Mouse (Mus musculus) adrenal gland, postnatal 14 days (tissue): ENCODE data around the gene Olfr2. TPM values are rescaled to one million over a fixed set of nuclear protein-coding genes. Genes with fewer than 3 reads are reported as not detected.
"Not testable (repeated sequence)": the region's sequence is repeated elsewhere in the genome, so short reads cannot be mapped to it uniquely, and the experiment has no call there.

Experiments
- DNase-seq: peaks from one replicate; pipeline ENCODE4 v3.0.0; 2021; ENCODE audit warnings: mixed read lengths
- long read RNA-seq, 2 experiments: library from polyadenylated mRNA; stranded (forward); transcript quantifications; one replicate each; pipeline ENCODE4 v2.0.0; 2021
- total RNA-seq: library from RNA; stranded (reverse); gene quantifications from 2 replicates; pipeline ENCODE4 v1.2.3, GENCODE M21; 2021

Olfr2 gene
- not detected in 2 replicates for total RNA-seq
- long read RNA-seq, experiment 1: 0 reads
- long read RNA-seq, experiment 2: 0 reads

- DNase-seq: no peak
Measured at GRCm38 (mm10) chr7:107005972-107006371, at the start of gene Olfr2. Gene Olfr2, minus strand, starts transcription at chr7:107006072.

- no peak for DNase-seq
Measured at GRCm38 (mm10) chr7:107047578-107047977, 41.7 kb upstream of the Olfr2 start.

GRCm38 (mm10) chr7:107045833-107046232, 40.0 kb upstream of the Olfr2 start:
- DNase-seq: peak; percentile 20

- no peak for DNase-seq
Measured at GRCm38 (mm10) chr7:107044407-107044806, 38.5 kb upstream of the Olfr2 start.

GRCm38 (mm10) chr7:107043136-107043535, 37.3 kb upstream of the Olfr2 start:
- no peak for DNase-seq

- DNase-seq: no peak
Measured at GRCm38 (mm10) chr7:107039934-107040563, 34.2 kb upstream of the Olfr2 start.

- no peak for DNase-seq
Measured at GRCm38 (mm10) chr7:107030874-107031273, 25.0 kb upstream of the Olfr2 start, which contains the start of gene Olfr713. Gene Olfr713, plus strand, starts transcription at chr7:107031174.

GRCm38 (mm10) chr7:107004169-107004568, 1.7 kb downstream of the Olfr2 start:
- no peak for DNase-seq

GRCm38 (mm10) chr7:107000798-107001197, 5.1 kb downstream of the Olfr2 start:
- DNase-seq: no peak

GRCm38 (mm10) chr7:106985236-106985635, 20.6 kb downstream of the Olfr2 start:
- no peak for DNase-seq

- no peak for DNase-seq
Measured at GRCm38 (mm10) chr7:106975353-106975752, 30.5 kb downstream of the Olfr2 start, which contains the start of gene Olfr711. Gene Olfr711, minus strand, starts transcription at chr7:106975453.

- DNase-seq: not testable (repeated sequence)
Measured at GRCm38 (mm10) chr7:106967503-106967902, 38.4 kb downstream of the Olfr2 start.

GRCm38 (mm10) chr7:106963837-106964236, 42.0 kb downstream of the Olfr2 start, which contains the start of gene Olfr6:
Gene Olfr6, minus strand, starts transcription at chr7:106963937.
- no peak for DNase-seq

GRCm38 (mm10) chr7:106948212-106948611, 57.7 kb downstream of the Olfr2 start, which contains the start of gene Olfr710:
Gene Olfr710, minus strand, starts transcription at chr7:106948312.
- no peak for DNase-seq

Other genes with a start within 250 kb of the Olfr2 start
- gene Olfr699, start 212.9 kb downstream of the Olfr2 start, total RNA-seq: not detected in 2 replicates
- not detected in 2 replicates for gene Olfr700, start 197.2 kb downstream of the Olfr2 start, total RNA-seq
- not detected in 2 replicates for gene Olfr701, start 191.9 kb downstream of the Olfr2 start, total RNA-seq
- gene Olfr702, start 172.2 kb downstream of the Olfr2 start, total RNA-seq: not detected in 2 replicates
- not detected in 2 replicates for gene Olfr703, start 162.7 kb downstream of the Olfr2 start, total RNA-seq
- not detected in 2 replicates for gene Olfr704, start 142.9 kb downstream of the Olfr2 start, total RNA-seq
- not detected in 2 replicates for gene Olfr705, start 129.2 kb downstream of the Olfr2 start, total RNA-seq
- not detected in 2 replicates for gene Olfr706, start 117.9 kb downstream of the Olfr2 start, total RNA-seq
- not detected in 2 replicates for gene Olfr707, start 104.8 kb downstream of the Olfr2 start, total RNA-seq
- gene Olfr1532-ps1, start 98.1 kb downstream of the Olfr2 start, total RNA-seq: not detected in 2 replicates
- gene Olfr709-ps1, start 73.9 kb downstream of the Olfr2 start, total RNA-seq: 0.11 TPM in 2 replicates
- gene Olfr710, start 57.8 kb downstream of the Olfr2 start, total RNA-seq: not detected in 2 replicates
- 0.26 TPM in 1 of 2 replicates, not detected in the other for gene Olfr6, start 42.1 kb downstream of the Olfr2 start, total RNA-seq
- not detected in 2 replicates for gene Olfr711, start 30.6 kb downstream of the Olfr2 start, total RNA-seq
- gene Olfr713, start 25.1 kb upstream of the Olfr2 start, total RNA-seq: not detected in 2 replicates
- gene Olfr714, start 64.9 kb upstream of the Olfr2 start, total RNA-seq: not detected in 2 replicates
- gene Olfr17, start 87.1 kb upstream of the Olfr2 start, total RNA-seq: not detected in 2 replicates
- not detected in 2 replicates for gene Olfr715b, start 104.3 kb upstream of the Olfr2 start, total RNA-seq
- not detected in 2 replicates for gene Olfr715, start 125.0 kb upstream of the Olfr2 start, total RNA-seq
- gene Olfr716, start 132.3 kb upstream of the Olfr2 start, total RNA-seq: not detected in 2 replicates
- not detected in 2 replicates for gene Nlrp14, start 160.9 kb upstream of the Olfr2 start, total RNA-seq
- not detected in 2 replicates for gene Rbmxl2, start 203.4 kb upstream of the Olfr2 start, total RNA-seq